Mouse (Mus musculus) limb, embryonic 12.5 days (tissue): ENCODE data around the gene Kcnq1. TPM values are rescaled to one million over a fixed set of nuclear protein-coding genes. Genes with fewer than 3 reads are reported as not detected.
A peak's percentile ranks its signal among the peaks of the same experiment; 100 is the strongest.

Experiments used
- ATAC-seq: fragments of 200-750 bp; cut with Nextera tagmentation; 2 replicates; pipeline ENCODE4 v1.8.0; 2017; ENCODE audit warnings: low read depth, moderate TSS enrichment; ENCODE audit not compliant: insufficient number of reproducible peaks, insufficient read depth, low FRiP score, low TSS enrichment
- H3K27ac ChIP-seq: fragments of 300-500 bp; sonication (generic); 2 replicates; pipeline ENCODE4 v1.5.1; 2016; ENCODE audit warnings: mild to moderate bottlenecking, moderate library complexity
- H3K27me3 ChIP-seq: fragments of 300-500 bp; sonication (generic); 2 replicates; pipeline ENCODE4 v1.6.1; 2016; ENCODE audit warnings: mild to moderate bottlenecking, moderate library complexity
- H3K36me3 ChIP-seq: fragments of 300-500 bp; sonication (generic); 2 replicates; pipeline ENCODE4 v1.6.1; 2016; ENCODE audit warnings: mild to moderate bottlenecking, moderate library complexity
- H3K4me1 ChIP-seq: fragments of 300-500 bp; sonication (generic); replicated peaks from 2 replicates; pipeline ENCODE4 v1.6.1; 2016
- H3K4me2 ChIP-seq: fragments of 300-500 bp; sonication (generic); 2 replicates; pipeline ENCODE4 v1.6.1; 2016; ENCODE audit warnings: mild to moderate bottlenecking, moderate library complexity
- H3K4me3 ChIP-seq: fragments of 300-500 bp; sonication (generic); replicated peaks from 2 replicates; pipeline ENCODE4 v1.5.1; 2016; ENCODE audit warnings: mild to moderate bottlenecking
- H3K9ac ChIP-seq: fragments of 300-500 bp; sonication (generic); replicated peaks from 2 replicates; pipeline ENCODE4 v1.6.1; 2016; ENCODE audit warnings: mild to moderate bottlenecking, moderate library complexity
- H3K9me3 ChIP-seq: fragments of 300-500 bp; sonication (generic); 2 replicates; pipeline ENCODE4 v1.6.1; 2016; ENCODE audit warnings: mild to moderate bottlenecking, moderate library complexity
- WGBS: fragments of 180-500 bp; shearing (Covaris S2); methylation state at CpG from one replicate; pipeline ENCODE4 v1.1.7; 2016; 5-methylcytosine and 5-hydroxymethylcytosine counted together
- polyA plus RNA-seq: library from polyadenylated mRNA; unstranded; fragments of >200 nt; fragmentation: Nextera tagmentation; extraction: Ambion mirVana; gene quantifications from 2 replicates; pipeline ENCODE4 v1.2.1, GENCODE M21; 2016

Kcnq1 gene
- polyA plus RNA-seq, 1 experiment from 2014 or later: 0.94 TPM

DNA sequence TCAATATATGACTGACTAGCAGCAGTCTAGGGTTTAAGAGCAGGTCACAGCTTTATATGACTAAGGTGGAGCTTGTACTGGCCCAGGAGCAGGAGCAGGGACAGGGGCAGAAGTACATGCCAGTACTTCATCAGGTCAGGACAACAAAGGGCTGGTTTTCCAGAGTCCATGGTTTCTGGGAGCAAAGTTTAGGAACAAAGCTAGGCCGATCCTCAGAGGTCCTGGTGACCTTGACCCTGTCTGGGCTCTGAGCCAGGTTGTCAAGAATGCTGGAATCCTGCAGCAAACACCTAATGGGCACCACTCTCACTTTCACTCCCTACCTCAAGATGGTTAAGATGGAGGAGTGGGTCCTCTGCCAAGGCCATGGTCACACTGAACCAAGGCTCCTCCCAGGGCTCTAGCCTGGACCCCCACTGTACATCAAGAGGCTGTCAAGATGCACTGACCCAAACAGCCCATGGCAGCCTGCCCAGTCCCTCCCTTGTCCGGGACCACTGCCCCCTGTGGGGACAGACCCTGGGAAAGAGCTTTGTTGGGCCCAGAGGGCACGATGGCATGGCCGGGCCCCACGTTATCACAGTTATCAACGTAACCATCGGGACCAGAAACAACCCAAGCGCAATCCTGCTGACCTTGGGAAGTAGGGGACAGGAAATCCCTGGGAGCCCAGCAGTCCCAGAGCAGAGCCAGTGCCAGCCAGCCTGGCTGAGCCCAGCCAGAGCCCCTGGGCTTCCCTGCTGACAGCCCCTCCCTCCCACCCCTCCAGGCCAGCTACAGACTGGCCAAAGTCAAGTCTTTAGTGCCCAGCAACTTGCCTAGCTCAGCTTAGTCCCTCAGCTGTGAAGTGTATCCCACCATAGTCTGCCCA, 259.0 kb downstream of the Kcnq1 start:
- no peak overlapping the region for H3K4me2 ChIP-seq
- H3K9me3 ChIP-seq: no peaks in the 10 kb centered on the region
- H3K27ac ChIP-seq: no peak overlapping the region
- no peaks in the 10 kb centered on the region for H3K36me3 ChIP-seq
- H3K4me1 ChIP-seq: peaks cover 33% of the 10 kb centered on the region
- no peak overlapping the region for H3K4me3 ChIP-seq
- ATAC-seq: peak; percentile 65; the same call in 1 of the 2 replicates
- WGBS: 85% methylated on average over 8 of the region's 8 CpGs
- H3K9ac ChIP-seq: no peak overlapping the region
- H3K27me3 ChIP-seq: no peaks in the 10 kb centered on the region

DNA sequence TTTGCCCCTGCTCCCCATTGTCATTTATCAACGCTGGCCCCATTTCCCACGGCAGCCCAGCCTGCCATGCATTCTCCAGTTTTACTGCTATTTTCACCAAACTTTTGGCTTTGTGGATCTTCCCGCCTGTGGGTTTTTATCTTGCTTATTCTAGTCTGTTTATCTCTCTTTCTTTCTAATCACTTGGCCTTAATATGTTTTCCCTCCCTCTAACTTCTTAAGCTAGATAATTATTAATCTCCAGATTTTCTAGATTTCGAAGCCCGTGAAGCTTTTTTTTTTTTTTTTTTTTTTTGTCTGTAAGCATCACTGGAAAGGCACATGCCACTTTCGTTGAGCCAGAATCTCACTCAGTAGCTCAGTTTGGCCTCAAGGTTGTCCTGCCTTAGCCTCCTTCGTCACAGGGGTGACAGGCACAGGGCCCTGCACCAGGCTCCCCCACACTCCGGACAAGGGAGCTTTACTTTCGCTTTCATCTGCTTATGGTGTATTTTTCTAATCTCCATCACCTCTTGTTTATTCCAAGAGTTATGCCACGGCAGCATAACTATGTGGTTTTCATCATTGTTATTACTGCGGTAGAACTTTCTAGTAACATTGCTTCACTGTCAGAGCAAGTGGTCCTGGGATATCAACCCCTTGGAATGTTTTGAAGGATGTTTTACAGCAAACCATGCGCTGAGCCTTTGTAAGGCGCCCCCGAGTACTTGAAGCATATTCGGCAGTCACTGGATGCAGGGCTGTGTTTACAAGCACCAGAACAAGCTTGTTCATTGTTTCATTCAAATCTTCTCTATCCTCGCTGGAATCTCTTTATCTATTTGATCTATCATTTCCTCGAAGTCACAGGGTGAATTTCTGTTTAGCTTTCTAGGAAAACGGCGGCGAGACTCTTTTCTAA, 261.5 kb downstream of the Kcnq1 start:
- H3K4me1 ChIP-seq: peaks cover 40% of the 10 kb centered on the region
- H3K36me3 ChIP-seq: no peaks in the 10 kb centered on the region
- WGBS: 71% methylated on average over 20 of the region's 20 CpGs
- ATAC-seq: no peak
- H3K27ac ChIP-seq: peak overlapping the region; percentile 62; the same call in 1 of the 2 replicates
- no peak overlapping the region for H3K9ac ChIP-seq
- no peaks in the 10 kb centered on the region for H3K27me3 ChIP-seq
- no peak overlapping the region for H3K4me2 ChIP-seq
- H3K4me3 ChIP-seq: no peak overlapping the region
- no peaks in the 10 kb centered on the region for H3K9me3 ChIP-seq

DNA sequence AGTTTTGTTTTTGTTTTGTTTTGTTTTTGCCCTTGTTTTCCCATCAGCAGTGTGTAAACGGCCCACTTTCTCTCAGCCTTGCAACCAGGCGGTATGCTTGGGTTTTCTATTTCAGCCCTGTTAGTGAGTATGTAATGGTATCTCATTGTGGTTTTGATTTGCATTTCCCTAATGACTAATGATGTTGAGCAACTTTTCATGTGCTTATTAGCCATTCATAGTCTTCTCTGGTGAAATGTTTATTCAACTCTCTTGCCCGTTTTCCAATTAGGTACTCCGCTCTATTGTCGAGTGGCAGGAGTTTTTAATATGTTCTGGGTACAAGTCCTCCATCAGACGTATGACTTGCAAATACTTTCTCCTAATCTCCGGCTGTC, 262.1 kb downstream of the Kcnq1 start:
- H3K4me3 ChIP-seq: no peak overlapping the region
- no peaks in the 10 kb centered on the region for H3K27me3 ChIP-seq
- H3K9me3 ChIP-seq: no peaks in the 10 kb centered on the region
- WGBS: 64% methylated on average over 7 of the region's 7 CpGs
- H3K4me2 ChIP-seq: no peak overlapping the region
- H3K9ac ChIP-seq: no peak overlapping the region
- no peak for ATAC-seq
- peaks cover 44% of the 10 kb centered on the region for H3K4me1 ChIP-seq
- peak overlapping the region; percentile 62; the same call in 1 of the 2 replicates for H3K27ac ChIP-seq
- no peaks in the 10 kb centered on the region for H3K36me3 ChIP-seq

DNA sequence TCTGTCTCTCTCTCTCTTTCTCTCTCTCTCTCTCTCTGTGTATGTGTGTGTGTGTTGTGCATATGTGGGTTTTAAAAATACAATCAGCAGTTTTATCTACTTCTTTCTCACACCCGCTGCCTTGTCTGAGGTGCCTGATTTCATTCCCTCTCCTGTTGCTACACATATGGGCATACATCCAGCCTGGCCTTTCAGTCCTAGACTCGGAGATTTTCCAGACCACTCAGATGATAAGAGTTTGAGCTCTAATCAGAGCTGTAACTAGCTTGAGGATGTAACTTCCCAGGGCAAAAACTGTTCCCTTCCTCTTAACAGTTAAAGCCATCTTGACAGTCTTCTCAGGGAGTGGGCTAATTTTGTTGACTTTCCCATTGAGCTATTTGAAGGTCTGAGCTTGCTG, 265.2 kb downstream of the Kcnq1 start:
- Histone ChIP-seq H3K36me3 (no peaks in the 10 kb centered on the region), H3K27me3 (no peaks in the 10 kb centered on the region; the same call in 1 of the 2 replicates)
- ATAC-seq: no peak

DNA sequence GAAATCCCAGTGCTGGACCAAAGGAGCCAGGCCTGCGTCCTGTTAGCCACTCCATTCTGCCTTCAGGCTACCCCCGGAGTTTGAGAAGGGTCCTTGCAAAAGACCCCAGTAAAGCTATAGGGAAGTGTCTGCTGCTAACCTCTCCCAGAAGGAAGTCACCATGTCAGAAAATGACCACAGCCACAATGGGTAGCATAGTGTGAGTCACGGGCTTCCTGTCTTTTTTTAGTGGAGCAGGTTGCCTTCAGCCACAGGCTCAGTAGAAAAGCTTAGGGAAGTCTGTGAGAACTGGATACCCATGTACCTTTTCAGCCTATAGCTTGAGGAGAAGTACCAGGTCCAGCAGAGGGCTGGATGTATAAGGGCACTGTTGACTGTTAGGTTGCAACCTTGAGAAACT, 267.1 kb downstream of the Kcnq1 start:
- H3K9me3 ChIP-seq: no peaks in the 10 kb centered on the region
- no peaks in the 10 kb centered on the region; the same call in 1 of the 2 replicates for H3K27me3 ChIP-seq
- 80% methylated on average over 3 of the region's 3 CpGs for WGBS
- no peak overlapping the region for H3K4me3 ChIP-seq
- H3K36me3 ChIP-seq: no peaks in the 10 kb centered on the region
- peaks cover 25% of the 10 kb centered on the region for H3K4me1 ChIP-seq
- ATAC-seq: no peak
- H3K9ac ChIP-seq: no peak overlapping the region
- H3K4me2 ChIP-seq: no peak overlapping the region
- peak overlapping the region; percentile 59; the same call in 1 of the 2 replicates for H3K27ac ChIP-seq

More for the DNA sequence above, 265.2 kb downstream of the Kcnq1 start:
- WGBS: 71% methylated on average over 2 of the region's 2 CpGs
- Histone ChIP-seq H3K9ac (no peak overlapping the region), H3K4me1 (peaks cover 42% of the 10 kb centered on the region), H3K4me2 (no peak overlapping the region), H3K27ac (no peak overlapping the region), H3K4me3 (no peak overlapping the region), H3K9me3 (no peaks in the 10 kb centered on the region)

DNA sequence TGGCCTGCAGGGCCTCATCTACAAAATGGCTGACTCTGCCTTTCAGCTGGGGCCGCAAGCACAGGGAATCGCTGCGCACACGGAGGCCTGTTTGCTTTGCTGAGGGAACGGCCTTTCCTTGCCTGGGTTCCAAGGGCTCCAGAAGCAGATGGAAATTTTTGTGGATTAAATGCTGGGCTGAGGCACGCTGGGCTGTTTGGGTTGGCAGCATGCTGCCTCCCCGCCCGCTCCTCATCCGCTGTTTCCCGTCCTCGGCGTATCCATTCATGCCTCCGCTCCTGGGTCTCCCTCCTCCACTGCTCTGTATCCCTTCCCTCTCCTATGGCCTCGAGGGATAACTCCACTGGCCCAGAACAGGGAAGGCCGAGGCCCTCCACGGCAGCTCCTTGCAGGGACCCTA, 269.8 kb downstream of the Kcnq1 start:
- Histone ChIP-seq H3K27ac (no peak overlapping the region), H3K4me3 (no peak overlapping the region), H3K4me2 (no peak overlapping the region), H3K9me3 (no peaks in the 10 kb centered on the region), H3K9ac (no peak overlapping the region), H3K27me3 (no peaks in the 10 kb centered on the region; the same call in 1 of the 2 replicates), H3K4me1 (peaks cover 35% of the 10 kb centered on the region), H3K36me3 (no peaks in the 10 kb centered on the region)
- 85% methylated on average over 16 of the region's 16 CpGs for WGBS
- ATAC-seq: no peak

DNA sequence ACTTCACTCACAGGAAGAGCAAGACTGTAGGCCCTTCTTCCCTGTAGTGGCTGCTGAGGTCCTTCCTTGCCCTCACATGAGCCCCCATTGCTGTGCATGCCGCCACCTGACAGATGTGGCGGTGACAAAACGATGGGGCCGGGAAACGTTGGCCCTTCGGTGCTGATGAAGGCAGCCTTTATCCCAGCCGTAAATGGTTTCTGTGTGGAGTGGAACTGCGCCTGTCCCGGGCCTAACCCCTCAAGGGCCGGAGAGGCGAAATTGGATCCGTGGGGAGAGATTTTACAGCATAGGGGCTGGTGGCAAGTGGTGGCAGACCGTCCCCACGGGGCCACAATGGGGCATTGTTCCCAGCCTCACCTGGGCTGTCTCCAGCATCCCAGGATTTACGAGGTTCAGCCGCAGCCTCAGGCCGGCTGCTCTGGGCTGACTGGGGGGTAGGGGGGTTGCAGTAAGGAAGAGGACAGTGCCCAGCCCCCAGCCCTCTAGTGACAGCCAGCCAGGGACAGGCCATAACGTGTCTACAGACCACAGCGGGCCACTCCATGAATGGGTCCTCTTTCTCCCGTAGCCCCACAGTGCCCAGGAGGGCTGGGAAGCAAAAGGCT, 274.4 kb downstream of the Kcnq1 start:
- no peaks in the 10 kb centered on the region for H3K9me3 ChIP-seq
- H3K4me3 ChIP-seq: no peak overlapping the region
- H3K4me2 ChIP-seq: no peak overlapping the region
- H3K4me1 ChIP-seq: peaks cover 21% of the 10 kb centered on the region
- no peaks in the 10 kb centered on the region for H3K36me3 ChIP-seq
- H3K27me3 ChIP-seq: no peaks in the 10 kb centered on the region; the same call in 1 of the 2 replicates
- H3K9ac ChIP-seq: 0 out of 2 replicates have a peak overlapping the region, but pooled peaks have one; percentile 8
- H3K27ac ChIP-seq: peak overlapping the region; percentile 83
- 29% methylated on average over 20 of the region's 20 CpGs for WGBS
- peak; percentile 74 for ATAC-seq

DNA sequence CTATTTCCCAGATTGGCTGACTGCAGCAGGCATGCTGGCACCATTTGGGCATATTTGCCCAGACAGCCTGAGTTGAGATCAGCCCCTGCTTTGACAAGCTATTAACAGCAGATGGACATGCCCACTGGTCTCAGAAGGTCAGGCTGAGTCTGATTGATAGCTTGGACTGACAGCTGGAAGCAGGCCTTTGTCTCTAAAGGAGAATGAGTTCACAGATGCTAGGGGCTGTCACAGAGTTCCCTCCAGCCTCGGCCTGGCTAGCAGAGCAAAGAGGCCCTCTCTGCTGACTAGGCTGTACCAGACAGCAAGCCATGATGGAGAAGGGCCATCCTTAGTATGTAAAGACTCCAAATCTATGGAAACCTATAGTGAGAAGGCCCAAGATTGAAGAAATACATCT, 280.5 kb downstream of the Kcnq1 start:
- Histone ChIP-seq H3K4me2 (no peak overlapping the region), H3K9ac (no peak overlapping the region), H3K9me3 (no peaks in the 10 kb centered on the region), H3K27me3 (no peaks in the 10 kb centered on the region), H3K27ac (no peak overlapping the region), H3K4me1 (peaks cover 27% of the 10 kb centered on the region), H3K4me3 (no peak overlapping the region), H3K36me3 (no peaks in the 10 kb centered on the region)
- no peak for ATAC-seq
- 33% methylated on average over 1 of the region's 1 CpGs for WGBS

DNA sequence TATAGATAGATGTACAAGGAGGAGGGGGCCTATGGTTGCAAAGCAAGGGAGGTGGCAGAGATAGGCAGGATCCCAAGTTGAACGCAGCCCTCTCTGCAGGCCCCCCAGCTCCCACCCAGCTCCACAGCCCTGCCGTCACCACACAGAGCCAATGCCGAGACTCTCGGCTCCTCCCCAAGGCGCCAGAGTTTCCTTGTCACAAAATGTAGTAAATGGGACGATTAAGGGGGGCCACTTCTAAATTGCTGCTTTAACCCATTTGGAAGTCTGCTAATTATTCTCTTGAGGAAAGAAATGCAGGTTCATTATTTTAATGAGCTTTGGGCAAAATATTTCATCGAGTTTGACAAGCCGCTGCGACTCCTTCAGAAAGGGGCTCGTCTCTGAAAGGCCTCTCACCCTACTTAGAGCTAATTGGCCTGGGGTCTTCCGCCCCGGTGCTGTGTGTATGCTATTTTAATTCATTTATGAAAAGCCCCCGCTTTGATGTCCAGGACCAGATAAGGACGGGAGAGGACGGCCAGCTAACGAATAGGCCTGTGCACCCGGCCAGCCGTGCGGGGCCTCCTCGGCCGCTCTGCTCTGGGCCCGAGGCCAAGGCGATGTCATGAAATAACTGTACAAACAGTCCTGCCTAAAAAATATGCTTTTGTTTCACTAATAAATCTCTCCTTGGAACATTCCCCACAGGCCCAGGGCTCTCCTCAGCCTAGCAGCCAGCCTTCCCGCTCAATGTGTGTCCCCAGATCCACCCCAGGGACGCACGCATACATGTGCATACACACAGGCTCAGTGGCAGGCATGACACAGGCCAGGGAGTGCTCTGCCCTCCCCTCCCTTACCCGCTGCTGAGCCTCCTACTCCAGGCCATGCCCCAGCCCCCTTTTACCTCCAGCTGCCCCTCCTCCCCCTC, 282.9 kb downstream of the Kcnq1 start:
- peaks cover 25% of the 10 kb centered on the region for H3K4me1 ChIP-seq
- ATAC-seq: peak; percentile 90
- no peaks in the 10 kb centered on the region for H3K9me3 ChIP-seq
- 26% methylated on average over 27 of the region's 27 CpGs for WGBS
- no peaks in the 10 kb centered on the region for H3K36me3 ChIP-seq
- no peaks in the 10 kb centered on the region for H3K27me3 ChIP-seq
- H3K27ac ChIP-seq: peak overlapping the region; percentile 87
- H3K9ac ChIP-seq: peak overlapping the region; percentile 18; the same call in 1 of the 2 replicates
- no peak overlapping the region for H3K4me3 ChIP-seq
- H3K4me2 ChIP-seq: peak overlapping the region; percentile 27; the same call in 1 of the 2 replicates

DNA sequence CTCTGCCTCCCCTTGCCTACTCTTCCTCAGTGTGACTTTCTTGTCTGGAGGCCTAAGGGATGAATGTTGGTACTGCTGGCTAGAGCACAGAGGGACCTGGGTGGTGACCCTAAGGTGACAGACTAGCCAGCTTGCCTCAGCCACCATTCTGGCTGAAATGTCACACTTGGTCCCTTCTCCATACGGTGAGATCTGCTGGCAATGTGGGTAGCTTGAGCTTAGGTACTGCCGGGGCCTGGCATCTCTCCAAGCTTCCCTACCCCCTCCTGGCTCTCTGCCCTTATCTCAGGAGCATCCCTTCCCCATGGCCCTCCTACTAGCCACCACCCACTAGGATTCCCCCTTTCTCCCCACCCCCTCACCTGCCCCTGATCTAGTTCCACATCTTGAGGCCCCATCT, 283.7 kb downstream of the Kcnq1 start:
- Histone ChIP-seq H3K4me3 (no peak overlapping the region), H3K9me3 (no peaks in the 10 kb centered on the region), H3K9ac (peak overlapping the region; percentile 18; the same call in 1 of the 2 replicates), H3K27ac (peak overlapping the region; percentile 87), H3K36me3 (no peaks in the 10 kb centered on the region), H3K4me1 (peaks cover 25% of the 10 kb centered on the region), H3K27me3 (no peaks in the 10 kb centered on the region), H3K4me2 (peak overlapping the region; percentile 27)
- WGBS: 66% methylated on average over 2 of the region's 2 CpGs
- ATAC-seq: peak; percentile 21; the same call in 1 of the 2 replicates
